Mouse (Mus musculus): ENCODE data around the gene Gata2. TPM values are rescaled to one million over a fixed set of nuclear protein-coding genes. Genes with fewer than 3 reads are reported as not detected.
A peak's percentile ranks its signal among the peaks of the same experiment; 100 is the strongest.

The Gata2 gene
- polyA plus RNA-seq, 1 experiment from 2014 or later: 35.9 TPM

DNA sequence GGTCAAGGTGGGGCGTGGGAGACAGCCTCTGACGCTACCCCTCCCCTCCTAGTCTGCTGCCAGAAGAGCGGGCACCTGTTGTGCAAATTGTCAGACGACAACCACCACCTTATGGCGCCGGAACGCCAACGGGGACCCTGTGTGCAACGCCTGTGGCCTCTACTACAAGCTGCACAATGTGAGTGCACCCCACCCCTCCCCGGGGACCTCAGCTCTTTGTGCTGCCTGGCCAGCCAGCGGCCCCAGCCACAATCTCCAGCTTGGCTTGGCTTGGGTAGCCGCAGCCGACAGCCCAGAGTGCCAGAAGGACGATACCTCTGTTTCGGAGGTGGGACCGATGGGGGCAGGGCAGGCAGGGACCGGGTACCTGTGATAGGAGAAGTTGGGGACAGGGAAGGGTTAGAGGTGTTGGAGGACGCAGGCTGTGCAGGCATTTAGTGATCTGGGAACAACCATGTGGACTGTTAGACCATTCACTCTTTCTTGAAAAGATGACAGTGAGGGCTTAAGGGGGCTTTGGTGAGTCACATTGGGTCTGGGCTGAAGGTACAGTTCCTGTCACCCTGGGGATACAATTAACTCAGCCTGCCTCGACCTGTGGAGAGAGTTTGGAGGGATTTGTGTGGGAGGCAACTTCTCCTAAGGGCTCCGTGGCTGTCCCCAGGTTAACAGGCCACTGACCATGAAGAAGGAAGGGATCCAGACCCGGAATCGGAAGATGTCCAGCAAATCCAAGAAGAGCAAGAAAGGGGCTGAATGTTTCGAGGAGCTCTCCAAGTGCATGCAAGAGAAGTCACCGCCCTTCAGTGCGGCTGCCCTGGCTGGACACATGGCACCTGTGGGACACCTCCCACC is 11.1 kb downstream of the Gata2 start:
- Histone ChIP-seq H3K27ac (replicated peaks) (no peak overlapping the region), H3K36me3 (replicated peaks) (peaks cover 4% of the 10 kb centered on the region), H3K4me1 (peaks cover 65% of the 10 kb centered on the region), H3K27me3 (replicated peaks; ENCODE audit: low read depth, poor library complexity, severe bottlenecking) (peaks cover 100% of the 10 kb centered on the region), H3K4me3 (peak overlapping the region; percentile 31; the same call in 1 of the 2 replicates), H3K9me3 (no peaks in the 10 kb centered on the region)
- peak; percentile 42 for DNase-seq (ENCODE audit: low spot score)
- WGBS: 12% methylated on average over 25 of the region's 25 CpGs

DNA sequence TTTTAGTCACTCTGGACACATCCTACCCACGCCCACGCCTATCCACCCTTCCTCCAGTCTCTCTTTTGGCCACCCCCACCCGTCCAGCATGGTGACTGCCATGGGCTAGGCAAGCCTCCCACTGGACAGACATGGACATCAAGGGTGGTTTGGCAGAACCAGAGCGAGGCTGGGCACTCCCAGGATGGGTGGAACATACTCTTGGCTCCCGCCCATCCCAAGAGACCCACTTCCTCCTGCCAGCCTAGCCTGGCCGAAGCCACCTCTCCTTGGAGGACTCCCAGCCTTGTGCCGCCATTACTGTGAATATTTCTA is 11.7 kb downstream of the Gata2 start:
- Histone ChIP-seq H3K36me3 (replicated peaks) (peaks cover 1% of the 10 kb centered on the region), H3K9me3 (no peaks in the 10 kb centered on the region), H3K4me3 (no peak overlapping the region), H3K4me1 (peaks cover 59% of the 10 kb centered on the region), H3K27me3 (replicated peaks; ENCODE audit: low read depth, poor library complexity, severe bottlenecking) (peaks cover 94% of the 10 kb centered on the region), H3K27ac (replicated peaks) (no peak overlapping the region)
- WGBS: 30% methylated on average over 7 of the region's 7 CpGs
- DNase-seq (ENCODE audit: low spot score): peak; percentile 18

DNA sequence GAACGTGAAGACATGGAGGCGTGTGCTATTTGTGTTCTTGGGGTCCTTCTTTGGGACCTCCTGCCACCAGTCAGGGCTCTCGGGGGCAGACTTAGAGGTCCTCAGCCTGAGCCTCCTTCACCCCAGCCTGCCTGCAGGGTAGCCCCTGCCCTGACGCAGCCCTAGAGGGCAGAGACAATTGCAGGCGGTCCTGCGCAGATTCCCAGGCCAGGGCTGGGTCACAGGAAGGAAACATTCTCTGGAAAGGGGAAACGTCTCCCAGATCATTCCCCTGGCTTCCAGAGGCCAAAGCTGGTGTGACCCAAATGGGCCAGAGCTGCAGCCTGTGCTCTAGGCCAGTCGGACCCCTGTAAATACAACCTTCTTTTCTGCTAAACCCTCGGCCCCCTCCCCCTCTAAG is 12.2 kb downstream of the Gata2 start:
- peak; percentile 23 for DNase-seq (ENCODE audit: low spot score)
- no peak overlapping the region for H3K4me3 ChIP-seq
- H3K36me3 ChIP-seq (replicated peaks): no peaks in the 10 kb centered on the region; the same call in 1 of the 2 replicates
- H3K4me1 ChIP-seq: peaks cover 53% of the 10 kb centered on the region
- no peak overlapping the region for H3K27ac ChIP-seq (replicated peaks)
- H3K27me3 ChIP-seq (replicated peaks; ENCODE audit: low read depth, poor library complexity, severe bottlenecking): peaks cover 88% of the 10 kb centered on the region
- no peaks in the 10 kb centered on the region for H3K9me3 ChIP-seq
- WGBS: 13% methylated on average over 9 of the region's 9 CpGs

DNA sequence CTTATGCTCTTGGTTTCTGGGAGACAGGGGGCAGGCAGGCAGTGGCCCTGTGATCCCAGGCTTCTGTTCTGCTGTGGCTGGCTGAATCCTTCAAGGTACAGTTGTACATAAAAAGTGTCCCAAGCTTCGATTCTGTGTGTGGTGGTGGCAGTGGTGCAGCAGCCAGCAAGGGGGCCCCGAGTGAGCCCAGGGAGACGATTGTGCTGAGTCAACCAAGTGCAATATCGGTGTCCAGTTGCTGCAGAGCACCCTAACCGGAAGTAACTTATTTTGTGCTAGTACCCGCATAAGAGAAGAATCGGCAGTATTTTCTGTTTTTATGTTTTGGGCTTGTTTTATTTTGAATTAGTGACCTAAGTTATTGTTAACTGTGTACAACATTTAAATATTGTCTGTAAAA is 12.9 kb downstream of the Gata2 start:
- WGBS: 51% methylated on average over 7 of the region's 7 CpGs
- H3K27me3 ChIP-seq (replicated peaks; ENCODE audit: low read depth, poor library complexity, severe bottlenecking): peaks cover 82% of the 10 kb centered on the region
- no peak for DNase-seq (ENCODE audit: low spot score)

DNA sequence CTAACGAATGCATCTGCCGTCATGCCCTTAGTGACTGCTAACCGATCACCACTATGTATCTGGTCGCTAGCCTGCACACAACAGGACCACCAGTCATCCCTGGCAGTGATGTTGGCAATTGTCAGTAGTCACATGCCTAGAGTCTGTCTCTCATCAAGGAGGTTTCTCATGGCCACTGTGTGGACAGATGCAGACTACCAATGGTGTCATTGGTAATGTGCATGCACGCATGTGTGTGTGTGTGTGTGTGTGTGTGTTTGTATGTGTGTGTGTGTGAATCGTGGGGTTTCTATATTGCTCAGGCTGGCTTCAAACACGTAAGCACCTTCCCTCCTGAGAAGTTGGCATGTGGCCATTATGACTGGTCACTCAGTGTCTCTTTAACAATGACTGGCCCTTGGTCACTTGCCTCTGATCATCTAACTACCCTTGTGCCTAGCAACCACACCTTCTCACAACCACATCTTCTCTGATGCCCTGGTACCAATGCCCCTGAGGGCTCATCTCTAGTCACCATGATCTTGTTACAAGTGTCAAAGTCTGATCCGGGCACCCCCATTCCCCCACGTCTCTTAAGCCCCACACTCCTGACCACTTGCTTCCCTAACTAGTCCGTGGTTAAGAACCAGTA is 13.8 kb downstream of the Gata2 start:
- no peak for DNase-seq (ENCODE audit: low spot score)
- Histone ChIP-seq H3K4me1 (peaks cover 41% of the 10 kb centered on the region), H3K27ac (replicated peaks) (no peak overlapping the region), H3K27me3 (replicated peaks; ENCODE audit: low read depth, poor library complexity, severe bottlenecking) (peaks cover 72% of the 10 kb centered on the region), H3K4me3 (no peak overlapping the region), H3K36me3 (replicated peaks) (no peaks in the 10 kb centered on the region; the same call in 1 of the 2 replicates), H3K9me3 (no peaks in the 10 kb centered on the region)
- 86% methylated on average over 10 of the region's 10 CpGs for WGBS

More for the DNA sequence above, 12.9 kb downstream of the Gata2 start:
- H3K9me3 ChIP-seq: no peaks in the 10 kb centered on the region
- no peaks in the 10 kb centered on the region; the same call in 1 of the 2 replicates for H3K36me3 ChIP-seq (replicated peaks)
- H3K4me1 ChIP-seq: peaks cover 48% of the 10 kb centered on the region
- no peak overlapping the region for H3K4me3 ChIP-seq
- H3K27ac ChIP-seq (replicated peaks): no peak overlapping the region

DNA sequence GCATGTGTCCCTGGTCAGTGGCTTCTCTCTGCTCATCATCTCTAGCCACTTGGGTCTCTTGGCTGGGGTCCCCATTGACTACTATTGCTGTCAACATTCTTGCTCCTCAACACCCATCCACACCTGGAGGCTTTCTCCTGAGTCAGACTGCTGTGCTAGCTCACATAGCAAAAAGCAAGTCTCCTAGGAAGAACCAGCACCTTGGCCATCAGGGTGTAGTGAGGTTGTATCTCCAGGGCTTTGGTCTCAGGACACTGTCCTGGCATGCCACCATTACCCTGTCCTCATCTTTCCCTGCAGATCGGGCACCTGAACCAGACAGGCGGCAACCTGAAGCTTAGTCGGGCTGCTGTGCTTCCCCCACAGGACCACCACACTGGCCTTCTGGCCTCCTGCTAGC is 14.6 kb downstream of the Gata2 start:
- no peak for DNase-seq (ENCODE audit: low spot score)
- Histone ChIP-seq H3K4me1 (peaks cover 33% of the 10 kb centered on the region), H3K9me3 (no peaks in the 10 kb centered on the region), H3K4me3 (no peak overlapping the region), H3K27me3 (replicated peaks; ENCODE audit: low read depth, poor library complexity, severe bottlenecking) (peaks cover 68% of the 10 kb centered on the region), H3K27ac (replicated peaks) (no peak overlapping the region), H3K36me3 (replicated peaks) (no peaks in the 10 kb centered on the region; the same call in 1 of the 2 replicates)
- 93% methylated on average over 3 of the region's 3 CpGs for WGBS

DNA sequence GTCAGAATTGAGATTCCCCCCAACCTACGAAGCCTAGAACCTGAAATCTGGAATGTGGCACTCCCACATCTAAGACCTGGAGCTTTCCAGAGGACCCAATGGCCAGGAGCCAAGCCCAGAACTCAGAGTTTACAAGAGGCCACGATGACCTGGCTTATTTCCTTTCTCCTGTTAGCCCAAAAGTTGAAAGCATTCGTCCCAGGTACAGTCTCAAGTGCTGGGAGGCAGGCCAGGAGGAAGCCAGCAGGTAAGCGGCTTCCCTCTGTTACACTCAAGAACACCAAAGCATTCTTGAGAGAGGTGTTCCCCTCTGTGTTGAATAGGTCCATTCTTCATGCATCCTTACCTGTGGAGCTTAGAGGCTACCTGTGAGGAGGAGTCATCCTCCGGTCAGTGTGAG is 15.8 kb downstream of the Gata2 start:
- no peaks in the 10 kb centered on the region; the same call in 1 of the 2 replicates for H3K36me3 ChIP-seq (replicated peaks)
- H3K27me3 ChIP-seq (replicated peaks; ENCODE audit: low read depth, poor library complexity, severe bottlenecking): peaks cover 57% of the 10 kb centered on the region
- WGBS: 81% methylated on average over 5 of the region's 5 CpGs
- H3K4me3 ChIP-seq: no peak overlapping the region
- no peak for DNase-seq (ENCODE audit: low spot score)
- H3K27ac ChIP-seq (replicated peaks): no peak overlapping the region
- H3K9me3 ChIP-seq: no peaks in the 10 kb centered on the region
- peaks cover 21% of the 10 kb centered on the region for H3K4me1 ChIP-seq

DNA sequence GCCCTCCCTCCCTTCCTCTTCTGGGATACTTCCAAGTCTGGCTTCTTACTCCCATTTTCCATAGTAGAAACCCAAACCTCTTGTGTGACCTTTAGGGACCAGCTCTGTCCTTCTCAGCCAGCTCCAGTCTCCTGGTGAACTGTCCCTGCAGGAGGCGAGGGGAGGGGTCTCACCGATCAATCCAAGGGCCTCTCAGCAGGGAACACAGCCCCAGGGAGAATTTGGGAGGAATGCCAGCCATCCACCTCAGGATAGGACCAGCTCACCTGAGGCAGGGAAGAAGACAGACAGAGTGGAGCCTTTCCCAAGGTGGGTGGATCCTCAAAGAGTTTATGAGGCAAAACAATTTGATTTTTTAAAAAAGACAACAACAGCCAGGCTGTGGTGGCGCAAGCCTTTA is 16.5 kb downstream of the Gata2 start:
- Histone ChIP-seq H3K27ac (replicated peaks) (no peak overlapping the region), H3K4me3 (no peak overlapping the region), H3K9me3 (no peaks in the 10 kb centered on the region), H3K36me3 (replicated peaks) (no peaks in the 10 kb centered on the region; the same call in 1 of the 2 replicates), H3K4me1 (peaks cover 14% of the 10 kb centered on the region), H3K27me3 (replicated peaks; ENCODE audit: low read depth, poor library complexity, severe bottlenecking) (peaks cover 50% of the 10 kb centered on the region)
- no peak for DNase-seq (ENCODE audit: low spot score)
- 57% methylated on average over 3 of the region's 3 CpGs for WGBS

DNA sequence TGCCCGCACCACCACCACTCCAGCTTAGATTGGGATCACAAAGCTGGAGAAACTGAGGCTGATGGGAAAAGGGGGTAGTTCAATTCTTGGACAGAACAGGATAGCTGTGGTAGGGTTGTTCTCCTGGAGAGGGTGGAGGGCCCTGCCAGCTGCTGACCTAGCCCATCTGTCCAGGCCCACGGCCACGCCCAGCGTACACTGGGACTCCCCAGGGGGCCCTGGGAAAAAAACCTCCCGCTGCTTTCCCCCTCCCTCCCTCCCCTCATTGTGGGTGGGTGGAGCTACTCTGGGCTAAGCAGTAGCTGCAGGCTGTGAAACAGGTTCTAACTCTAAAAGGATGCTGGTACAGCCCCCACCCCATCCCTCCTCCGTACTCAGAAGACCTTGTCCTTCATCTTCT is 22.1 kb downstream of the Gata2 start:
- no peak for DNase-seq (ENCODE audit: low spot score)
- Histone ChIP-seq H3K36me3 (replicated peaks) (no peaks in the 10 kb centered on the region), H3K9me3 (peaks cover 5% of the 10 kb centered on the region; the same call in 1 of the 2 replicates), H3K27ac (replicated peaks) (no peak overlapping the region), H3K4me1 (peaks cover 11% of the 10 kb centered on the region), H3K27me3 (replicated peaks; ENCODE audit: low read depth, poor library complexity, severe bottlenecking) (0 out of 2 replicates have a peak, but pooled peaks cover 12% of the 10 kb centered on the region), H3K4me3 (no peak overlapping the region)
- WGBS: 44% methylated on average over 6 of the region's 6 CpGs

DNA sequence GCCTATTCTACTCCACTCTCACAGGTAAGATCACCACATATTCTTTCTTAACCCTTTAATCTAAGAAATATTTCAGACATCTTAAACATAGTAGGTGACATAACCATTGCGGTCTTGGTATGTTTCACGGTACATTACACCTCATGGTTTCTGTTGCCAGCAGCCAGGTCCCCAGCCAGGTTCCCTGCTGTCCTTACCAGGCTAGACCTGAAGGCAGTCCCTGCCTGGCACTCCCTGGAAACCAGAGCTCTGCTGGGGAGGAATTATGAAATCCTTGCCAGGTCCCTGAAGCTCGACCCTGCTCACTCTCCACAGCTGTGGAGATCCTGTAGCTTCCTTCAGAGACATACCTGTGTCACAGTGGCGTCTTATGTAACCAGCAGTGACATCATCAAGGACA is 22.5 kb downstream of the Gata2 start:
- Histone ChIP-seq H3K27ac (replicated peaks) (no peak overlapping the region), H3K27me3 (replicated peaks; ENCODE audit: low read depth, poor library complexity, severe bottlenecking) (0 out of 2 replicates have a peak, but pooled peaks cover 15% of the 10 kb centered on the region), H3K4me1 (peaks cover 11% of the 10 kb centered on the region), H3K36me3 (replicated peaks) (no peaks in the 10 kb centered on the region), H3K9me3 (peaks cover 5% of the 10 kb centered on the region; the same call in 1 of the 2 replicates), H3K4me3 (no peak overlapping the region)
- no peak for DNase-seq (ENCODE audit: low spot score)
- 78% methylated on average over 4 of the region's 4 CpGs for WGBS

DNA sequence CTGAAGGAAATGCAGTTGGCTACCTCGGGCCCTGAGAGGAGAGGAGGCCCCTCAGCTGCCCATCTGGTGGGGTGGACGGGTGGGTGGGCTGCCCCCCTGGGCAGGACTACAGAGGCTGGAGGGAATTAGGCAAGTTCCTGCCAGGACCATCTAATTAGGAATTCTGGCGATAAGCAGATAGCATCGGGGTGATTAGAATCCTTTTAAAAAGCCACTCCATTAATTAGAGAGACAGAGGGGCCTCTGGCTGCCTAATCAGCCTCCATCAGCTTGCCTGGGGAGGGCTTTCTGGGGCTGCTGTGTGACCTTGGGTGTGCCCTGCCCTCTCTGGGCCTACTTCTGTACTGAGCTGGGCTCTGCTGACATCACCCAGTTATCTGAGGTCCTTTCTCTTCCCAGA is 25.4 kb downstream of the Gata2 start:
- WGBS: 19% methylated on average over 4 of the region's 4 CpGs
- peaks cover 18% of the 10 kb centered on the region; the same call in 1 of the 2 replicates for H3K27me3 ChIP-seq (replicated peaks; ENCODE audit: low read depth, poor library complexity, severe bottlenecking)
- no peaks in the 10 kb centered on the region for H3K36me3 ChIP-seq (replicated peaks)
- peaks cover 5% of the 10 kb centered on the region; the same call in 1 of the 2 replicates for H3K9me3 ChIP-seq
- DNase-seq (ENCODE audit: low spot score): no peak
- no peak overlapping the region for H3K4me3 ChIP-seq
- peaks cover 15% of the 10 kb centered on the region for H3K4me1 ChIP-seq
- H3K27ac ChIP-seq (replicated peaks): no peak overlapping the region

DNA sequence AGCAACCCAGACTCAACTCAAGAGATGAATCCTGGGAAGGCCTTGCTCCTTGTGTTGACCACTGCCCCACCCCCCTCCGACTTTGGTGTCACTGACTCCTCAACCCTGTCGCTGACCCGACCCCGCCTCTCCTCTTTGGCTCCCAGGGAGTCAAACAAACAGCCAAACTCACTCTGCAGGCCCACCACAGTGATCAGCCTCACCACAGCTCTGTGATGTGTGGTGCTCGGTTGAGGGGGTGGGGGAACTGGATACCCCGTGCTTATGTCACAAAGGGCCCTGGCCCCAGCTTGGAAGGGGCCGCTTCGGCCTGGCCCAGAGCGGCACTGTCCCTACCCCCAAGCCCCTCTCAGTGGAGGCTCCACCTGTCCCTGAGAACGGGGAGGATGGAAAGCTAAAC is 28.3 kb downstream of the Gata2 start, which contains the start of gene Dnajb8:
Gene Dnajb8 (plus strand): TSS at position 301 of the 400 bp plus-strand sequence.
- Histone ChIP-seq H3K27me3 (replicated peaks; ENCODE audit: low read depth, poor library complexity, severe bottlenecking) (peaks cover 30% of the 10 kb centered on the region; the same call in 1 of the 2 replicates), H3K36me3 (replicated peaks) (no peaks in the 10 kb centered on the region), H3K4me1 (peaks cover 20% of the 10 kb centered on the region), H3K9me3 (peaks cover 5% of the 10 kb centered on the region; the same call in 1 of the 2 replicates), H3K27ac (replicated peaks) (no peak within 1 kb of the TSS), H3K4me3 (no peak within 1 kb of the TSS)
- DNase-seq (ENCODE audit: low spot score): no peak
- WGBS: 54% methylated on average over 10 of the region's 10 CpGs
